Comparison of ENCODE assay signal across 9 mouse cellular contexts in genomic region chr4:142303374-142304020, GRCm38 (mm10).
DNase-seq lines count a peak whose midpoint lies in the region; ATAC-seq and TF ChIP-seq lines count a peak whose summit lies in the region.
"Had no signal": no experiment of that assay in that cellular context is flagged by ENCODE, and none has a peak within 500 bp of the region (broad histone marks: within the 10 kb centered on the region; RNA-seq: fewer than 3 reads in every experiment).

No protein-coding gene starts in this region.

- no peaks in the 10 kb centered on the region for H3K9me3 ChIP-seq in hindbrain, postnatal 0 days (ENCODE audit: low read length)
- H3K9me3 ChIP-seq: heart, embryonic 12.5 days had no signal

- ATAC-seq in hindbrain, postnatal 0 days = peak; percentile 64
- no peak for ATAC-seq in activated CD4-positive, CD25-positive, alpha-beta regulatory T cell, adult 4 months

- H3K4me1 ChIP-seq in hindbrain, postnatal 0 days (ENCODE audit: insufficient read depth, low read length) = peaks cover 21% of the 10 kb centered on the region

- H3K9ac ChIP-seq in hindbrain, postnatal 0 days (replicated peaks; ENCODE audit: low read length) = no peak overlapping the region
- H3K9ac ChIP-seq: heart, embryonic 12.5 days had no signal

- 50% methylated on average over 10 of the region's 10 CpGs for WGBS in hindbrain, postnatal 0 days

- no peak overlapping the region; the same call in 1 of the 2 replicates for H3K27ac ChIP-seq in hindbrain, postnatal 0 days

- no peak for TF ChIP-seq POLR2A in brain, embryonic 14.5 days (IDR thresholded peaks at IDR 0.05; ENCODE audit: borderline replicate concordance, extremely low read depth, insufficient read depth, insufficient read length, poor library complexity, severe bottlenecking)

- H3K4me2 ChIP-seq in hindbrain, postnatal 0 days (ENCODE audit: low read depth, low read length) = no peak overlapping the region
- H3K4me2 ChIP-seq: heart, embryonic 12.5 days had no signal

- no peaks in the 10 kb centered on the region for H3K27me3 ChIP-seq in hindbrain, postnatal 0 days (ENCODE audit: insufficient read depth, low read length)
- H3K27me3 ChIP-seq: heart, embryonic 12.5 days had no signal

- no peak overlapping the region for H3K4me3 ChIP-seq in hindbrain, postnatal 0 days (ENCODE audit: low read length)
- H3K4me3 ChIP-seq: heart, embryonic 12.5 days had no signal

- DNase-seq in layer of hippocampus, adult 9-11 months = peak; percentile 28
- no peak for DNase-seq in layer of hippocampus, adult 9-10 months (ENCODE audit: low spot score)
- peak; percentile 59 for DNase-seq in brain, embryonic 14.5 days (ENCODE audit: low read depth)
- DNase-seq in cerebellum, postnatal 10 days = peak; percentile 99
- peak; percentile 84 for DNase-seq in hindbrain, postnatal 0 days (ENCODE audit: low spot score)
- DNase-seq in kidney, adult 9 months = no peak
- DNase-seq: lung, adult 2 months had no signal

- H3K36me3 ChIP-seq in hindbrain, postnatal 0 days (ENCODE audit: insufficient read depth, low read length) = no peaks in the 10 kb centered on the region
- H3K36me3 ChIP-seq: heart, embryonic 12.5 days had no signal

- TF ChIP-seq CTCF in brain, embryonic 14.5 days (IDR thresholded peaks at IDR 0.05; ENCODE audit: borderline replicate concordance, extremely low read depth, insufficient read depth, insufficient read length) = no peak
- no peak for TF ChIP-seq CTCF in hindbrain, postnatal 0 days (IDR thresholded peaks at IDR 0.05; ENCODE audit: low read depth)

Comparison
In these comparisons a context has a peak if more than half of its experiments do, and no peak if none do; other contexts are left out.
1. DNase-seq: peak in layer of hippocampus, adult 9-11 months (single experiment), brain, embryonic 14.5 days (single experiment), cerebellum, postnatal 10 days (2 of 2) and hindbrain, postnatal 0 days (single experiment); none in layer of hippocampus, adult 9-10 months (single experiment) and kidney, adult 9 months (single experiment).